8 mouse cellular contexts compared by ENCODE assay signal in genomic region chr11:69991711-69992110, GRCm38 (mm10). TPM values are rescaled to one million over a fixed set of nuclear protein-coding genes. Genes with fewer than 3 reads are reported as not detected.
A peak's percentile ranks its signal among the peaks of the same experiment; 100 is the strongest.
DNase-seq lines count a peak whose midpoint lies in the region; ATAC-seq and TF ChIP-seq lines count a peak whose summit lies in the region.

No protein-coding gene starts in this region.

- H3K27ac ChIP-seq in heart, embryonic 15.5 days: peak overlapping the region; percentile 96
- peak overlapping the region; percentile 80 for H3K27ac ChIP-seq in hindbrain, embryonic 11.5 days (ENCODE audit: low read depth, low read length)

- peak overlapping the region; percentile 80 for H3K4me2 ChIP-seq in heart, embryonic 15.5 days
- H3K4me2 ChIP-seq in hindbrain, embryonic 11.5 days (replicated peaks; ENCODE audit: low read depth, low read length): peak overlapping the region; percentile 75

- peaks cover 48% of the 10 kb centered on the region for H3K36me3 ChIP-seq in heart, embryonic 15.5 days
- peaks cover 62% of the 10 kb centered on the region for H3K36me3 ChIP-seq in G1E (replicated peaks)
- peaks cover 7% of the 10 kb centered on the region; the same call in 1 of the 2 replicates for H3K36me3 ChIP-seq in hindbrain, embryonic 11.5 days (ENCODE audit: control insufficient read depth, insufficient read depth, low read length)
- peaks cover 64% of the 10 kb centered on the region for H3K36me3 ChIP-seq in megakaryocyte, embryonic 14.5 days (replicated peaks; ENCODE audit: low read length)

- WGBS in heart, embryonic 15.5 days: under 1% methylated on average over 15 of the region's 15 CpGs
- WGBS in hindbrain, embryonic 11.5 days: under 1% methylated on average over 15 of the region's 15 CpGs

- H3K27me3 ChIP-seq in heart, embryonic 15.5 days: no peaks in the 10 kb centered on the region
- H3K27me3 ChIP-seq in G1E (ENCODE audit: insufficient read depth, low read length): no peaks in the 10 kb centered on the region
- H3K27me3 ChIP-seq in hindbrain, embryonic 11.5 days (ENCODE audit: control insufficient read depth, insufficient read depth, low read length): no peaks in the 10 kb centered on the region
- H3K27me3 ChIP-seq in megakaryocyte, embryonic 14.5 days (replicated peaks): no peaks in the 10 kb centered on the region

- DNase-seq in heart, adult 9 months (ENCODE audit: low spot score in 2 of 2): no peak
- no peak for DNase-seq in G1E (ENCODE audit: low spot score)
- DNase-seq in hindbrain, embryonic 11.5 days (ENCODE audit: low spot score): no peak
- no peak for DNase-seq in thymus, adult 18-20 months
- no peak for DNase-seq in spleen, adult 12 weeks (ENCODE audit: low spot score)

- TF ChIP-seq CTCF in G1E (IDR thresholded peaks at IDR 0.05; ENCODE audit: low read depth, low read length): no peak

- no peak for ATAC-seq in heart, embryonic 15.5 days (replicated peaks; ENCODE audit: insufficient number of reproducible peaks, insufficient read depth, low FRiP score, low read depth)
- no peak for ATAC-seq in G1E (ENCODE audit: extremely low read depth, insufficient number of reproducible peaks, low FRiP score, poor library complexity, severe bottlenecking)
- 0 out of 2 replicates have a peak, but pooled peaks have one; percentile 18 for ATAC-seq in hindbrain, embryonic 11.5 days (ENCODE audit: low FRiP score)
- ATAC-seq in activated CD4-positive, CD25-positive, alpha-beta regulatory T cell, adult 4 months: no peak

- H3K4me1 ChIP-seq in heart, embryonic 15.5 days (replicated peaks): peaks cover 27% of the 10 kb centered on the region
- peaks cover 43% of the 10 kb centered on the region for H3K4me1 ChIP-seq in G1E (ENCODE audit: insufficient read depth, low read depth, low read length)
- peaks cover 8% of the 10 kb centered on the region for H3K4me1 ChIP-seq in hindbrain, embryonic 11.5 days (replicated peaks; ENCODE audit: control insufficient read depth, insufficient read depth, low read length)
- H3K4me1 ChIP-seq in megakaryocyte, embryonic 14.5 days: peaks cover 43% of the 10 kb centered on the region

- peak overlapping the region; percentile 81 for H3K9ac ChIP-seq in heart, embryonic 15.5 days
- H3K9ac ChIP-seq in hindbrain, embryonic 11.5 days (ENCODE audit: low read depth, low read length): peak overlapping the region; percentile 85

- H3K9me3 ChIP-seq in heart, embryonic 15.5 days (replicated peaks): no peaks in the 10 kb centered on the region
- H3K9me3 ChIP-seq in G1E (replicated peaks): no peaks in the 10 kb centered on the region
- no peaks in the 10 kb centered on the region for H3K9me3 ChIP-seq in hindbrain, embryonic 11.5 days (ENCODE audit: control insufficient read depth, low read length)
- H3K9me3 ChIP-seq in megakaryocyte, embryonic 14.5 days: no peaks in the 10 kb centered on the region

- H3K4me3 ChIP-seq in heart, embryonic 15.5 days: peak overlapping the region; percentile 72
- peak overlapping the region; percentile 77 for H3K4me3 ChIP-seq in G1E (ENCODE audit: low read depth, low read length)
- peak overlapping the region; percentile 65 for H3K4me3 ChIP-seq in hindbrain, embryonic 11.5 days (ENCODE audit: low read depth, low read length)
- peak overlapping the region; percentile 96 for H3K4me3 ChIP-seq in megakaryocyte, embryonic 14.5 days (replicated peaks)

RNA-seq across cellular contexts. Expression of gene Gabarap, which starts 0.8 kb away (rescaled TPM):
- polyA plus RNA-seq in heart, embryonic 15.5 days (2015; fragmentation: Nextera tagmentation; extraction: Ambion mirVana): 402 and 455 TPM in 2 replicates
- total RNA-seq in G1E (2014; fragmentation: Nextera tagmentation): 762 and 788 TPM in 2 replicates
- total RNA-seq in G1E (2017): 569 and 637 TPM in 2 replicates
- polyA plus RNA-seq in G1E (2012): 265 and 345 TPM in 2 replicates
- 621 and 643 TPM in 2 replicates for polyA plus RNA-seq in hindbrain, embryonic 11.5 days (2014; fragmentation: Nextera tagmentation; extraction: Ambion mirVana)
- 495 and 977 TPM in 2 replicates for polyA plus RNA-seq in megakaryocyte, embryonic 14.5 days (2012; ENCODE audit: insufficient read depth, low replicate concordance)
- polyA plus RNA-seq in activated CD4-positive, CD25-positive, alpha-beta regulatory T cell, adult 4 months (2017; shearing (Covaris generic)): 100 to 1,000 TPM; 343 to 373 TPM

RNA-seq across cellular contexts. Expression of gene Phf23, which starts 3.9 kb away (rescaled TPM):
- polyA plus RNA-seq in heart, embryonic 15.5 days (2015; fragmentation: Nextera tagmentation; extraction: Ambion mirVana): 38.4 and 42.4 TPM in 2 replicates
- total RNA-seq in G1E (2014; fragmentation: Nextera tagmentation) (47.0 and 56.4 TPM in 2 replicates), G1E (2017) (84.0 and 84.4 TPM in 2 replicates)
- polyA plus RNA-seq in G1E (2012): 92.1 and 95.5 TPM in 2 replicates
- polyA plus RNA-seq in hindbrain, embryonic 11.5 days (2014; fragmentation: Nextera tagmentation; extraction: Ambion mirVana): 56.7 and 57.5 TPM in 2 replicates
- polyA plus RNA-seq in megakaryocyte, embryonic 14.5 days (2012; ENCODE audit: insufficient read depth, low replicate concordance): 24.1 and 85.6 TPM in 2 replicates
- 10 to 100 TPM; 32.1 to 44.9 TPM for polyA plus RNA-seq in activated CD4-positive, CD25-positive, alpha-beta regulatory T cell, adult 4 months (2017; shearing (Covaris generic))

RNA-seq across cellular contexts. Expression of gene Dvl2, which starts 8.7 kb away (rescaled TPM):
- 17.4 and 24.8 TPM in 2 replicates for polyA plus RNA-seq in heart, embryonic 15.5 days (2015; fragmentation: Nextera tagmentation; extraction: Ambion mirVana)
- total RNA-seq in G1E (2014; fragmentation: Nextera tagmentation) (32.7 and 39.8 TPM in 2 replicates), G1E (2017) (44.8 and 49.6 TPM in 2 replicates)
- polyA plus RNA-seq in G1E (2012): 66.5 and 71.8 TPM in 2 replicates
- polyA plus RNA-seq in hindbrain, embryonic 11.5 days (2014; fragmentation: Nextera tagmentation; extraction: Ambion mirVana): 24.6 and 27.2 TPM in 2 replicates
- 28.6 and 64.4 TPM in 2 replicates for polyA plus RNA-seq in megakaryocyte, embryonic 14.5 days (2012; ENCODE audit: insufficient read depth, low replicate concordance)
- polyA plus RNA-seq in activated CD4-positive, CD25-positive, alpha-beta regulatory T cell, adult 4 months (2017; shearing (Covaris generic)): 1 to 10 TPM; 2.7 to 3.9 TPM

RNA-seq across cellular contexts. Expression of gene Elp5, which starts 9.4 kb away (rescaled TPM):
- 97.8 and 99.6 TPM in 2 replicates for polyA plus RNA-seq in heart, embryonic 15.5 days (2015; fragmentation: Nextera tagmentation; extraction: Ambion mirVana)
- total RNA-seq in G1E (2014; fragmentation: Nextera tagmentation): 54.5 and 72.7 TPM in 2 replicates
- 69.9 and 84.5 TPM in 2 replicates for total RNA-seq in G1E (2017)
- 10.3 and 10.4 TPM in 2 replicates for polyA plus RNA-seq in G1E (2012)
- 154 and 163 TPM in 2 replicates for polyA plus RNA-seq in hindbrain, embryonic 11.5 days (2014; fragmentation: Nextera tagmentation; extraction: Ambion mirVana)
- polyA plus RNA-seq in megakaryocyte, embryonic 14.5 days (2012; ENCODE audit: insufficient read depth, low replicate concordance): 11.0 TPM in 1 of 2 replicates, not detected in the other
- polyA plus RNA-seq in activated CD4-positive, CD25-positive, alpha-beta regulatory T cell, adult 4 months (2017; shearing (Covaris generic)): 10 to 100 TPM; 62.1 to 69.7 TPM

RNA-seq across cellular contexts. Expression of gene Ctdnep1, which starts 10.8 kb away (rescaled TPM):
- 19.9 and 21.6 TPM in 2 replicates for polyA plus RNA-seq in heart, embryonic 15.5 days (2015; fragmentation: Nextera tagmentation; extraction: Ambion mirVana)
- total RNA-seq in G1E (2014; fragmentation: Nextera tagmentation) (164 and 177 TPM in 2 replicates), G1E (2017) (36.2 and 37.4 TPM in 2 replicates)
- polyA plus RNA-seq in G1E (2012): 227 and 274 TPM in 2 replicates
- 23.8 and 26.8 TPM in 2 replicates for polyA plus RNA-seq in hindbrain, embryonic 11.5 days (2014; fragmentation: Nextera tagmentation; extraction: Ambion mirVana)
- polyA plus RNA-seq in megakaryocyte, embryonic 14.5 days (2012; ENCODE audit: insufficient read depth, low replicate concordance): 289 and 291 TPM in 2 replicates
- 10 to 100 TPM; 21.4 to 24.8 TPM for polyA plus RNA-seq in activated CD4-positive, CD25-positive, alpha-beta regulatory T cell, adult 4 months (2017; shearing (Covaris generic))
